Mouse (Mus musculus) testis, adult 2 months (tissue): ENCODE results near the gene Aif1.

Source experiments
- CTCF ChIP-seq: fragments of 200-500 bp; IDR thresholded peaks from 2 replicates; pipeline ENCODE4 v1.5.1; 2012; ENCODE audit warnings: low read depth, mild to moderate bottlenecking, inconsistent platforms, low read length, moderate library complexity; ENCODE audit not compliant: control insufficient read depth, insufficient read depth, insufficient replicate concordance
- POLR2A ChIP-seq: fragments of 200-500 bp; IDR thresholded peaks from 2 replicates; pipeline ENCODE4 v1.6.1; 2012; ENCODE audit warnings: low read depth, mild to moderate bottlenecking, inconsistent platforms, low read length, moderate library complexity; ENCODE audit not compliant: control insufficient read depth

GRCm38 (mm10) chr17:35205380-35205769 lies 29.5 kb upstream of the Aif1 start:
- no peak for TF ChIP-seq CTCF
- TF ChIP-seq POLR2A = no peak
